Mouse (Mus musculus) MEL (cell line): ENCODE data around the gene Rhog.

Experiments used
- CTCF ChIP-seq, 3 experiments: IDR thresholded peaks in 2 of 3; conservative IDR thresholded peaks in 1 of 3; 2 replicates each; pipeline ENCODE4 v1.5.1; 2011 to 2012; ENCODE audit warnings: low read length in 3 of 3, low read depth in 2 of 3, mild to moderate bottlenecking in 2 of 3, improper control_type of control experiment in 1 of 3, inconsistent platforms in 1 of 3, mixed read lengths in 1 of 3, moderate library complexity in 1 of 3; ENCODE audit not compliant: control insufficient read depth in 1 of 3, insufficient read depth in 1 of 3, poor library complexity in 1 of 3, severe bottlenecking in 1 of 3
- ELF1 ChIP-seq: IDR thresholded peaks from 2 replicates; pipeline ENCODE4 v1.6.1; 2014; ENCODE audit warnings: low read depth, mild to moderate bottlenecking, inconsistent platforms, low read length, improper control_type of control experiment, moderate library complexity
- EP300 ChIP-seq, 2 experiments: IDR thresholded peaks; 2 replicates each; pipeline ENCODE4 v1.6.1; 2011; ENCODE audit warnings: improper control_type of control experiment in 2 of 2, low read length in 2 of 2, low read depth in 1 of 2, mild to moderate bottlenecking in 1 of 2
- GATA1 ChIP-seq: IDR thresholded peaks from 2 replicates; pipeline ENCODE4 v1.6.1; 2011; ENCODE audit warnings: low read depth, low read length, improper control_type of control experiment
- MEF2A ChIP-seq: IDR thresholded peaks from 2 replicates; pipeline ENCODE4 v1.6.1; 2014; ENCODE audit warnings: low read depth, mild to moderate bottlenecking, inconsistent platforms, low read length, improper control_type of control experiment; ENCODE audit not compliant: poor library complexity, insufficient replicate concordance, severe bottlenecking; ENCODE audit errors: extremely low read depth
- POLR2A ChIP-seq, 2 experiments: IDR thresholded peaks; 2 replicates each; pipeline ENCODE4 v1.6.1; 2011 to 2012; ENCODE audit warnings: low read length in 2 of 2, mild to moderate bottlenecking in 2 of 2, control low read depth in 1 of 2, improper control_type of control experiment in 1 of 2, low read depth in 1 of 2, moderate library complexity in 1 of 2; ENCODE audit not compliant: control insufficient read depth in 1 of 2, insufficient read depth in 1 of 2, poor library complexity in 1 of 2
- POLR2AphosphoS2 ChIP-seq: IDR thresholded peaks from 2 replicates; pipeline ENCODE4 v1.6.1; 2011; ENCODE audit warnings: low read length, improper control_type of control experiment
- RAD21 ChIP-seq: IDR thresholded peaks from 2 replicates; pipeline ENCODE4 v1.6.1; 2011; ENCODE audit warnings: mild to moderate bottlenecking, low read depth, low read length, improper control_type of control experiment
- RCOR1 ChIP-seq: IDR thresholded peaks from 2 replicates; pipeline ENCODE4 v1.6.1; 2012; ENCODE audit warnings: low read depth, mild to moderate bottlenecking, inconsistent platforms, low read length, improper control_type of control experiment
- SMC3 ChIP-seq: IDR thresholded peaks from 2 replicates; pipeline ENCODE4 v1.6.1; 2011; ENCODE audit warnings: low read depth, low read length, improper control_type of control experiment
- TCF12 ChIP-seq: IDR thresholded peaks from 2 replicates; pipeline ENCODE4 v1.6.1; 2014; ENCODE audit warnings: low read depth, mild to moderate bottlenecking, inconsistent platforms, low read length, improper control_type of control experiment, moderate library complexity
- ZC3H11A ChIP-seq: IDR thresholded peaks from 2 replicates; pipeline ENCODE4 v1.6.1; 2012; ENCODE audit warnings: low read depth, mild to moderate bottlenecking, inconsistent platforms, low read length, improper control_type of control experiment
- ZMIZ1 ChIP-seq: IDR thresholded peaks from 2 replicates; pipeline ENCODE4 v1.6.1; 2012; ENCODE audit warnings: low read depth, mild to moderate bottlenecking, inconsistent platforms, low read length, improper control_type of control experiment, moderate library complexity

DNA sequence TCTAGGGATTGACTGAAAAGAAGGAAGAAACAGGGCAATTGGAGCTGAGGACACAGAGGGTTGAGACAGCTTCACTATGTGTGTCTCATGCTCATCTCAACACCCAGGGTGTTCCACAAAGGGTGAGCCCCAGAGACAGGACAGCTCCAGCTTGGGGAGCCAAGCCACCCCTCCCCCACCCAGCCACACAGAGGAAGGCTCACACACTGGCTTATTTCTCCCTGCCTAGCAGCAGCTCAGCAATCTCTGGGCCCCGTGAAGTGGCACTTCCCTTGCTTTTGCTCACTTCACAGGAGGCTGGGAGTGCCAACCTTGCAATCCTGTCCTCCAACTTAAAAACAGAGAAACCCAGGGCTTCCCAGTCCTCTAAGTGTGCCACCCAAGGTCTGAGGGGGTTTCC lies 10.1 kb downstream of the Rhog start:
- no peak for TF ChIP-seq ZC3H11A
- no peak for TF ChIP-seq RAD21
- TF ChIP-seq POLR2A (IDR thresholded peaks at IDR 0.05; ENCODE audit: control insufficient read depth in 1 of 2, insufficient read depth in 1 of 2, low read depth in 1 of 2, low read length in 2 of 2, poor library complexity in 1 of 2): no peak
- no peak for TF ChIP-seq SMC3
- no peak for TF ChIP-seq POLR2AphosphoS2
- TF ChIP-seq TCF12: no peak
- no peak for TF ChIP-seq ZMIZ1
- no peak for TF ChIP-seq GATA1
- TF ChIP-seq EP300 (IDR thresholded peaks at IDR 0.05; ENCODE audit: low read depth in 1 of 2, low read length in 2 of 2): peak in 1 of 2 experiments; percentile 41; a peak in 1 of 4 replicates
- TF ChIP-seq RCOR1: 0 out of 2 replicates have a peak, but pooled peaks have one; percentile 23
- TF ChIP-seq CTCF (IDR thresholded peaks at IDR 0.05 in 2 of 3, conservative IDR thresholded peaks at IDR 0.05 in 1 of 3; ENCODE audit: control insufficient read depth in 1 of 3, insufficient read depth in 1 of 3, low read depth in 2 of 3, low read length in 3 of 3, poor library complexity in 1 of 3, severe bottlenecking in 1 of 3): no peak
- TF ChIP-seq MEF2A: no peak
- no peak for TF ChIP-seq ELF1
